Mouse (Mus musculus) c-Kit-negative CD71-positive TER-119-positive erythroid progenitor cells, embryonic 14.5 days (primary cell): Measurements from ENCODE around the gene Olfr654.
A peak's percentile ranks its signal among the peaks of the same experiment; 100 is the strongest.

Experiments
- DNase-seq: peaks from one replicate; pipeline ENCODE4 v3.0.0-alpha.2; 2013; ENCODE audit warnings: low read depth, low spot score

Gene Olfr654

GRCm38 (mm10) chr7:104586725-104587124, at the start of gene Olfr654:
Olfr654 (plus strand) TSS chr7:104587025.
- no peak for DNase-seq

- no peak for DNase-seq
Observed at GRCm38 (mm10) chr7:104549833-104550232, 37.0 kb upstream of the Olfr654 start, which contains the start of gene Olfr651. Olfr651 (plus strand) TSS chr7:104550133.

- DNase-seq: no peak
Observed at GRCm38 (mm10) chr7:104552700-104553099, 34.1 kb upstream of the Olfr654 start.

GRCm38 (mm10) chr7:104560601-104561000, 26.2 kb upstream of the Olfr654 start, which contains the start of gene Olfr652:
Olfr652 (plus strand) TSS chr7:104560901.
- no peak for DNase-seq

- DNase-seq: no peak
Observed at GRCm38 (mm10) chr7:104577014-104577413, 9.8 kb upstream of the Olfr654 start, which contains the start of gene Olfr653. Olfr653 (plus strand) TSS chr7:104577314.

GRCm38 (mm10) chr7:104580846-104581245, 6.0 kb upstream of the Olfr654 start:
- DNase-seq: no peak

GRCm38 (mm10) chr7:104581429-104581828, 5.4 kb upstream of the Olfr654 start:
- no peak for DNase-seq

- DNase-seq: no peak
Observed at GRCm38 (mm10) chr7:104588274-104588673, 1.4 kb downstream of the Olfr654 start.

- DNase-seq: no peak
Observed at GRCm38 (mm10) chr7:104601679-104602078, 14.9 kb downstream of the Olfr654 start, which contains the start of gene Olfr655. Olfr655 (minus strand) TSS chr7:104601779.

GRCm38 (mm10) chr7:104603173-104603572, 16.3 kb downstream of the Olfr654 start:
- DNase-seq: peak; percentile 3

- DNase-seq: no peak
Observed at GRCm38 (mm10) chr7:104604727-104605126, 17.9 kb downstream of the Olfr654 start.

- DNase-seq: no peak
Observed at GRCm38 (mm10) chr7:104613655-104614054, 26.8 kb downstream of the Olfr654 start, which contains the start of gene Olfr656. Olfr656 (plus strand) TSS chr7:104613955.

- no peak for DNase-seq
Observed at GRCm38 (mm10) chr7:104624494-104624893, 37.7 kb downstream of the Olfr654 start, which contains the start of gene Olfr657. Olfr657 (plus strand) TSS chr7:104624794.
